Mouse (Mus musculus) lung, postnatal 25 days (tissue): ENCODE measurements around the gene Rgs7.

Experiments
- DNase-seq: peaks from one replicate; pipeline ENCODE4 v3.0.0; 2022; ENCODE audit warnings: low spot score

Rgs7 gene

DNA sequence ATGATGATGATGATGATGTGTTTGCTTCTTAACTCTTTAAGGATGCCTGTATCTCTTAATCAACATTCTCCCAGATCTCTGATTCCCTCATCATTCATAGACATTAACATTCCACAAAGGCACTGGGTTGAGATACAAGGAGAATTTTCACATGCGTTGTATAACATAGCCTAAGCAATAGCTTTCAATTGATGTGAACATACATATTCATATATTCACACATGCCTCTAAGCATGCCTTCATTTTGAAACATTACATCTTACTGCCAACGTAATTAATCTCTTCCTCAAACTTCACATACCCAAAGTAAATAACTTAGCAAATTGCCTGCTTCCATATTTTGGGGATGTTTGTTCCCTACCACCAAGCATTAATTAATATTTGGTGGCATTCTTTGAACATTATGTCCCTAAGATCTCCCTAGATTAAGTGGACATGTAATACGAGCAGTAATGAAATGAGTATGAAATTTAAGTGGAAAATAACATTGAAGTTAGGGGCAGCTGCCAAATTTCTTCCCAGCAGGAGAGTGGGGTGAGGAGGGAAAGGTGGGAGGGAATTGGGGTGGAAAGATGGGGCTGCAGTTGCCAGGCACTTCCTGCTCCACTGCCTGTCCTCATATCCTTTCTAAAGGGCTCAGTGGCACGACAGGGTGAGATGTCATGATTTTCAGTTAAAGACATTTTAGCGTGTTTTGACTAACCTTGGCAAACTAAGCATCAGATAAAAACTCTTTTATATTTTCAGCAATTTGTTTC lies 317.2 kb downstream of the Rgs7 start:
- no peak for DNase-seq

DNA sequence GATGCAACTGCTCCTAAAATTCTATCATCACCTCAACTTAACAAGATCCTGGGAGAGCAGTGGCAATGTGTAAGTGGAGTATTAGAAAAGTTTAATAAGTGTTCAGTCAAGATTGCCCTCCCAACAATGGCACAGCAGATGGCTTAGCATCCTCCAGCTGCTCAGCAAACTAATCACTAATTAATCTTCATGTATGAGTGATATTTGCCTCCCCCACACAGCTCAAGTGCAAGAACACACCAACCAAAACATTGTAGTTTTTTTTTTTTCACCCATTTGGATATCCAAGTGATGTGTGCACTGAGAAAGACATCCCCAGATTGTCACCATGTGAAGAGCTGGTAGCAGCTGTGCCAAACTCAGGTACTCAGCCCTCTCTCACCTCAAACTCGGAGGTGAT lies 336.8 kb downstream of the Rgs7 start:
- DNase-seq: no peak

DNA sequence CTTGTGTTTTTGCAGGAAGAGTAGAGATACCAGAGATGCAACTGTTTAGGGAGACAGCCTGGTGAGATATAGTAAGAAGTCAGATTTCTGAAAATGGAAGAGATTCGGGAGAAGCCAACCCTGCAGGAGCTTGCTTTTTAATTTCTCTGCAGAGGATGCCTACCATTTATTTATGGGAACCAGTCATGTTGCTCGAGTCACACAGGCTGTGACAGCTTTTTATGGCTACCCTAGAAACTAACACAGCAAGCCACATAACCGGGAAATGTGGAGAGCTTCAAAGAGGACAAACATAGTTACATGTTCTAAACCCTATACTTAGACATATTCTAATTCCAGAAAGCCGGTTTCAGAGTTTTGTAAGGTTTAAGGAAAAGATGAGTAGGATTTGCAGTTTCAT lies 349.2 kb downstream of the Rgs7 start:
- DNase-seq: no peak

DNA sequence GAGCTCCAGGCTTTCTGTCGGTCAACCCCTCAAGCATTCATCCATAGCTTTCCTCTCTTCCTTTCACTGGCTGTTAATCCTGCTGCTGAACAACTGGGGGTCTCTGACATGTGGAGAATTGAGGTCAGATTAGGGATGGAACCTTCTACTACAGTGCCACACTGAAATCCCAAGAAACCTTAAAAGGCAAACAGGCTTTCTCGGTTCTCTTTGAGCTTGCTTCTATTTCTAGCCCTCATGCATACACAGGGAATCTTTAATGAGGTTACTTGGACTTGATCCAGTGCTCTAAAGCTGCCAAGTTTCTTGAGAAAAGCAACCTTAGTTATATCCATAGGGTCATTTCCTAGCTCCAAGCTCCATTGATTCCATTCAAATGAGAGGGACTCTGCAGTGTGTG lies 363.8 kb downstream of the Rgs7 start:
- no peak for DNase-seq

DNA sequence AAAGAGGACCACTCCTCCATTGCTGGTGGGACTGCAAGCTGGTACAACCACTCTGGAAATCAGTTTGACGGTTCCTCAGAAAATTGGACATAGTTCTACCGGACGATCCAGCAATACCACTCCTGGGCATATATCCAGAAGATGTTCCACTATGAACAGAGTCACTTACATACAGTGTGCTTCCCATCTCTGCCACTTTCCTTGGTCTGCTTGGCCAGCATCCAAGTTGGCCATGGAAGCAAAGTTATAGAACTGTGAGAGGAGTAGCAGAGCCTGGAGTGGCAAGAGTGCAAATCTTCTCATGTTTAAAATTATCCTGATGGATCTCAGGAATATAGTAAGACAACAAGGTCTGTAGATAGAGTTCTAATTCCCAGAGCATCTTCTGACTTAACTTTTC lies 367.9 kb downstream of the Rgs7 start:
- no peak for DNase-seq

DNA sequence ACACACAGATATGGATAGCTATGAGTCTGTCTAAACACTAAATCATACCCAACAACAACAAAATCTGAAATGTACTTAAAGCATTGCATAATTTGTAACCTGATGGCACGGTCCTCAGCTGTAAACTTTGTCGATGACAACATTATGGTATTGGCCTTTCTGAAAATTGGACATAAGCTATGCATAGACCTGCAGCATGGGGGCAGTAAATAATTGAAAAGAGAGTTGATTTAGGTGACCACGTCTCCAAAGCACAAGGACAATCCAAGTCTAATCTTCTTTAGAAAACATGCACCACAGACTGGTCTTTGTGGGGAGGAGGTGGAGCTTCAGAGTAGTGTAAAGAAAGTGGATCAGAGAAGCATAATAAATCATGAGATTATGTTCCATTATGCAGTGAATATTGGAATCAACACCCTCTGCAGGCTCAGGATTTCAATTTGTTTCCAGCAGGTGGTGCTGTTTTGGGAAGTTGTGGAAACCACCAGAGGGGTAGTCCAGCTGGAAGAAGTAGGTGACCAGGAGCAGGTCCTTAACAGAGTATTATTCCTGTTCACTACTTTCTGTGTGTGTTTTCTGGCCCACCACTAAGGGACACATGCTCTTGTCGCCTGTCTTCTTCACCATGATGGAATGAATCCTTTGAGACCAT lies 373.3 kb downstream of the Rgs7 start:
- DNase-seq: peak; percentile 2

DNA sequence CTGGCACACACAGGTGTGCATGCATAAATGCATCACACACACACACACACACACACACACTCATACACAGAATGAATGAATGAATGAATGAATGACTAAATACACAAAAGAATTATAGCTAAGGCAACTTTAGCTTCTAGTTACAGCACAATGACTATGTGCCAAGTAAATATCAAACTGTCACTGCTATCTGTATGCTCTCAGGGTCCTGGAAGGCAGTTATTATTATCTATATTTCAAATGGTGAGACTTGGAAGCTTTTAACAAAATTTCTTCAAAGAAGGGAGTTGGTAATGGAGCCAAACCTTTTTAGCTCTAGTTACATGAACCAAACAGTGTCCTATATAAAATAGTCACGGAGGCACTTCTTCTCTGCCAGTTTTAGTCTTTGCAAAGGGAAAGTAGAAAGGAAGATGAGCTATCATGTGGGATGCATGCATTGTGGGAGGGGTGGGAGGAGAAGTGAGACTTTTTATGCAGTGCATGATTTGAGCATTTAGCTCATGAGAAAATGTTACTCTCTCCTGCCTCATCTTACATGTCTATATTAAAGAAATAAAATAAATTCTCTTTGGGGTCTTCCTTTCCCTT lies 383.9 kb downstream of the Rgs7 start:
- DNase-seq: no peak

DNA sequence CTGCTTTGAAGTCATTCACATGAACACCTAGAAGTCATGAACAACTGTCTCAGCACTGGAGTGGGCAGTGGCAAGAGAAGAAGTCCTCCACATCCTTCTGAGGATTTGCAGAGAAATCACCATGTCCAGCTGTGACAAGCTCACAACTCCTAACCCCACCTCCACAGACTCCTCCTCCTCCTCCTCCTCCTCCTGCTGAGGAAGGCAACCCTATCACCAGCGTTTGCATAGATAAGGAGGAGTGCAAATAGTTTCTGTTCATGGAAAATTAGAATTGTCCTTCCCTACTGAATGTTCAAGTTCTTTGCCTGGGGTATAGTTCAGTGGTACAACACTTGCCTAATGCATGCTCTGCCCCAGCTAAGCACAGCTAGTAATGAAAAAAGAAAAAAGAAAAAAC lies 386.0 kb downstream of the Rgs7 start:
- no peak for DNase-seq

DNA sequence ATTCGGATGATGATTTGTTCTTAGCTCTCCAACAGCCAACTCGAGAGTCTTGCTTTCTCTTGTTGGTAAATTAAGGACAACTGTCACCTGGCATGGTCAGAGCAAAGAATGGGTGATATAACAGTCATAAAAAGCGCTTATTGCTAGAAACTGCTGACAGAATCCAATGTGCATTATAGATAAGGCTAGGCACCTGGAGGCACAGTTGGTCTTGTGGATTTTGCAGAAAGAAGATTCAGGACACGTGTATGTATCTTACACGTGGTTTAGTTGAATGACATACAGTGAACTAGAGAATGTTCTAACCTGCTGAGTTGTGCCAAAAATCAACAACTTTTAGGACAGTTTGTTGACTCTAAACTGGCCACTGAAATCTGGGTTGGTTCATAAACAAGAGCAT lies 386.9 kb downstream of the Rgs7 start:
- no peak for DNase-seq

DNA sequence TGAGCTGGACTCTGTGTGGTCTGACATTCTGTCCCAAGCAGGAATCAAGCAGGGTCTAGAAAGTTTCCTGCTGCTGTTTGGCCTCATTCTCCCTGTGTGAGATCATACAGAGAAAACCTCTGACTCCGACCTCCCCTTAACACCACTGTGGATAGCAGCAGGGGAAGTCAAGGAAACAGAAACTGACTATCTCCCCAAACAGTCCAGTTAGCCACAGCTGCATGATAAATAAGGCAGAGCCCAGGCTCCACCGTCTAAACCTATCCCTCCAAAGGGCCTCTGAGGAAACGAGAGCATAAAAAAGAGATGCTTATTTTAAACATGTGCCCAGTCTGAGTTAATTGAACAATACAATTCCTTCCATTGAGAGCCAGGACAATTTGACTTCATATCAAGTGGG lies 395.3 kb downstream of the Rgs7 start:
- DNase-seq: no peak

DNA sequence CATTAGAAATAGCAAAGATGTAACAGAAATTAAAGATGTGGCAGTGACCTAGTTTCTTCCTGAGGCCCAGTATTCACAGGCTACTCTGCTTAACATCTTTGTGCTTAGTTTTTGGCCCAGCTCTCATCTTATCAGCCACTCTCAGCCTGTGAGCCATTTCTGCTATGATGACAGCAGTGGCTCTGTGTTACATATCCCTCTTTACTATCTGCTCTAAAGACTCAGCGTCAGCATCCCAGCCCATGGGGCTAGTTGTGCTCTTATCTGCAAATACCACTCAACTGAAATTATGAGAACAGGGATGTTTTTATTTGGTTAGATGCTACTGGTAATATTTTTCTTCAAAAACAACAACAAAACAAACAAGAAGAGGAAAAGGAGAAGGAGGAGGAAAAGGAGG lies 410.2 kb downstream of the Rgs7 start:
- no peak for DNase-seq

DNA sequence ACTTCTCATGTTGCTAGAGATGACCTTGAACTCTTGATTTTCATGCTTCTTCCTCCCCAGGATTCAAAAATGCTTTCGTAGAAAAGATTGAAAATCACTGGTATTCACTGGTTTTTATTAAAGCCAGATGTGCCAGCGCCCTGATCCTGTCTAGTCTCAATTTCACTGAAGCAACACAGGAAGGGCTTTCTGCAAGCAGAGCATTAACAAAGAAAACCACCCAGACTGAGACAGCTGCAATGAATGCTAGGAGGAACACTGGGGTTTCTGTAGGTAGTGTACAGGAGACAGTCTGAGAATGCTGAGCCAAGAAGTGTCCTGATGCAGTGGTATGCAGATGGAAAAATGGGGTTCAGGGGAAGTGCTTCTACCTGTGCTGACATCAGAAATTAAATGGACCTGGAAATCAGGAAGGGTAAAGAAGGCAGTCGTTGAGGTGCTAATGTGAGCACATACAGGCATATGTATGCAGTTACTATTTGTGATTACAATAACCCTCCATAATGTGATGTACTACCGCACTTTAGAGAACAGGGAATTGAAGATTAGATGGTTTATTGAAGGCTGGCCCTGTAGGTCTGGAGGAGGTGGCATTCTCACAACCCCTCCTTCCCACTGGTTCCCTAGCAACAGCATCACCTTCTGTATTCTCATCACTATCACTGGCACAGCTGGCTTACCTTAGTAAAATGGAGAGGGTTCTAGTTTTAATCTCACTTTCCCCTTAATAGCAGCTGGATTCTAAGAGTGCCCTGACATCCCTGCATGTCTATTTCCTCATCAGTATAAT lies 412.3 kb downstream of the Rgs7 start:
- DNase-seq: no peak

DNA sequence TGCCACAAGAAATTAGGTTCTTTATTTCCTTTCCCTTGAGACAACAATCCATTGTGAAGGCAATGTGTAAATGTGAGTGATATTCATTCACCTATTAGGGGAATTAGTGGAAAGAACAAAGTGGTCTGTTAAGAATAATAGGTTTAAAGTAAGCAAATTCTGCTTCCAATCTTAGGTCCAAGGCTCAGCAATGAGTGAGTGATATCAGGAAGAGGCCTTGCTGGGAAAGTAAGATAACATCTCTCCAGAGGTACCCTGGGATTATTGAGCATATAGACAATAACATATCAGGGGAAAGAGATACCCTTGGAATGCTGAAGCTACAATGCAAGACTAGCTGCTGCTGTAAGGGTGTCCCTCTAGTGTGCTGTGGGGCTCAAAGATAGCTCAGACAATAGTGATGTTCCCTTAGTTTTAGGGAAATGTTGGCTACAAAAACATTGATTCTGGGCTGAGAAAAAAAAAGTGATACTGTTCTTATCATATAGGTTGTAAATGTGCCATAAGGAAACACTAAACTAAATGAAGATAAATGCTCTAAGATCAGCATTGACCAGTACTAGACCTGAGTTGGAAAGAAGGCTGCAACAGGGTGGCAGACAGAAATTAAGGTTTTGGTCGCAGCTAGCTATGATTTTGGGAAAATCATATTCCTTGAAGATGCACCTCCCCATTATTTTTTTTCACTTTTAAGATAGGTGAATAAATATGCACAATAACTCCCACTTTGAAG lies 418.6 kb downstream of the Rgs7 start:
- DNase-seq: no peak

DNA sequence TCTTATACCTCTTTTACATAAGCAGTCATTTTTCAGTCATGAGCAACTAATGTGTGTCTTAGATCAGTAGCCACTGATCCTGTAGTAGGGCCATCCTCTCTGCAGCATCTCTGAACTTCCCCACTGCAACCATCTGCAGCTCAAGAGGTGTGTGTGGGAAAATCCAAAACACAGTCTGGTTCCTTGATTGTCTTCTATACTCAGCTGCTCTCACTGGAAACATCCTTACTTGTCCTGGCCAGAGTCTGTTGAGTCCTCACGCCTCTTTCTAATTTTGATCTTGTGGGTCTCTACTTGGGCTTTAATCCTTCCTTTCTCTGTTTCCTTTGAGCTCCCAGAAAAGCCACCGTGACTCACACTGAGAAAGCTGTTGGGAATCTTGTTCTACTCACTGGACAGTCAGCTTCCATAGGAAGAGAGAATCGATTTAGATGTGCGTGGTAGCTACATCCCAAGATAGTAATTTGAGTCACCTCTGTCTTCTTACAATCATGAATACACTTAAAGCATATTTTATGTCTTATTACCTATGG lies 422.5 kb downstream of the Rgs7 start:
- DNase-seq: no peak

DNA sequence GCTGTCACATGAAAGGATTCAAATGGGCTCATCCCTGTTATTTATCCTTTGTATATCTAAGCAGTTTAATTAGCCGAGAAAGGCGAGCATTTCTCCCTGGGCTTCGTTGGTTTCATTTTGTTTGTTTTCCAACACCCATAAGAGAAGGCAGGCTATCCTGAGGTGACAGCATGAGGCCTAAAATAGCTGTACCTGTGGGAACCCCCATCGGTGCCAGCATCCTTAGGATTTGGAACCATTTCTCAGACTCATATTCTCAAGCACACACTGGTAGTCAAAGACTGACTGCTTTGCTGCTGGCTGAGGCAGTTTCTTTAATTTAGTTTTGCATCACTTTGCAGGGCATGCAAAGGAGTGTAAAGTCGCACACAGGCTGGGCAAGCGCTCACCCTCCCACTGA lies 443.2 kb downstream of the Rgs7 start:
- no peak for DNase-seq

DNA sequence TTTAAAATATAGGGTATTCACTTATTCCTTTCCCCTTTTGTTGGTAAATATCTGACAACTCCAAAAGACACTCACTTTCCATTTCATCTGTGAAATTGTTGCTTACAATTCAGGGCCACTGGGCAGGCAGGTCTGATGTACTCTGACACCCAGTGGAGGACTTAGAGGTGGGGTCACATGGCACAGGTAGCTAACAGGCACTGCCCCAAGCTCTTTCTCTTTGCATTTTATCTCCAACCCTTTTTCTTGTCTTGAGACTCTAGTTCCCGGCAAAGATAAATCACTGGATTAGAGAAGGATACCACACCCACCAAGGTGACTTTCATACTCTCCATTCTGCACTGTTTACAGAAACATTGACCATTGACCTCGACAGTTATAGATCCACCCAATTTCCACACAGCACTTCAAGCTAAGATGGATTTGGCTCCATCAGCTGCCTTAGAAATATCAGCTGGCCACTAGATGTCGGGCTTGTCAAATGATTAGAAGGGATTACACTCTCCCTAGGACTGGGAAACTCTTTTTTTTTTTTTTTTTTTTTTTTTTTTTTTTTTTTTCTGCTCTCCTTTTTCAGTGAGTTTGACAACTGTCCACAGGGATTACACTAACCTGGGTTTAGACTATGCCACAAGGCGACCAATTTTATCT lies 451.0 kb downstream of the Rgs7 start:
- DNase-seq: peak; percentile 18

DNA sequence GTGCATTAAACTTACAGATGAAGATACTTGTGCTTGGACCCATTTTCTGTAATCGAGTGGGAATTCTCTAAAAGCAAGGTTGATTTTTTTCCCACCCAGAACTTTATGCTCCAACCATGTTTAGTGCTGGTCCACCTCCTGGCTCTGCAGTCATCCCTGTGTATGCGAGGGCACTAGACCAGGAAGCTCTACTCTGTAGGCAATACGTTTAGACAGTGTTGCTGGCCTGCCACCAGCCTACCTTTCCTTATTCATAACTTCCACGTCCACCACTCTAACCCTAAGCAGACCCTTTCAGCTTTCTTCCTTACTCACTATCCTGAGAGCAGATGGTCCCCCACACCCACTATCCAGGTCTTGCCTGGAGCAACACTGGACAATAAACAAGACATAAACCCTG lies 452.3 kb downstream of the Rgs7 start:
- DNase-seq: no peak

DNA sequence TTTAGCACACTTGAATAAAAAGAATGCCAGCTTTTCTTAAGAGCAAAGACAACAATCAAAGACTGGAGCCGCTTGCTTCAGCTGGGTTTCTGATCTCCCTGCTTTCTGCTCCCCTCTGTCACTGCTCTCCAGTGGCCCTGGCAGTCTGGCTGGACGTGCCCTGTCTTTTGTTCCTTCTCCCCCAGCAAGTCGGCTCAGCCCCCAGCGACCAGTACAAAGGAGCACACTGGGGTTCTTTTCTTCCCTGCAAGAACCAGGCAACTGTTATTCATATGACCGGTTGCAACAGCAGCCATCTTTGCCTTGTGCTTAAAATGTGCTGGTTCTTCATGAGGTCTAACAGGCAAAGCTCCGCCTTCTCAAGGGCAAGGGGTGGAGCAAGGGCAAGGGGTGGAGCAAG lies 452.7 kb downstream of the Rgs7 start:
- DNase-seq: no peak

DNA sequence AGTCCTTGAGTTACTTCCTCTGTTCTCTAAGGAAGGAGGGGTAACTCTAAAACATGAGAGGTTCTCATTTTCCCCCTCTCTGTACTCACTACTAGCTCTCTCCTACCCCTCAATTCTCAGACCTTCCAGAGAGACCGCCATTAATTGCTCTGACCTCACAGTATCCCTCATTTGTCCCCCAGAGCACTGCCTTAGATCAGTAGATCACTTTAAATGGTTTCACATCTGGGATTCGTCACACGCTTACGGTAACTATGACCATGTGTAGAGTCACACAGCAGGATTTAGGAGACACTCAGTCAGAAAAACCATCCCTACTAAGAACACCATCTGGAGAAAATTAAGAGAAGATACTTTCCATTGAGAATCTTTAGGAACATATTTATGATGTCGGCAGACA lies 456.8 kb downstream of the Rgs7 start:
- no peak for DNase-seq

DNA sequence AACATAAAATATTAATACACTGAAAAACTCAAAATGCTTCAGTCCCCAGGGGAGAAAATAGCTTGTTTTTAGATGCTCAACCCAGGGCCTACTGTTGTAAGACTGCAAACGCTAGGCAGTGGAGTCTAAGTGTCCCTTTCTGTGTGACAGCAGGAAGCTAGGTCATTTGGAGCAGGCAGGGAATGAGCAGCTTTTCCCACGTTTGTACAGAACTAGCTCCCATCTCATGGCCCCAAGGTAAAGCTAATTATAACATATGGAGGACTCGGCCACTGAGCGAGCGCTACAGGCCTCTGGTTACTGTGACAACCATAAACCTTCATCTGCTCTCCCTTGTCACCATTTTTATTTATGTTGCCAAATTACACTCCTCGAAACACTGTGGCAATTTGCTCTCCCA lies 460.3 kb downstream of the Rgs7 start:
- DNase-seq: no peak

DNA sequence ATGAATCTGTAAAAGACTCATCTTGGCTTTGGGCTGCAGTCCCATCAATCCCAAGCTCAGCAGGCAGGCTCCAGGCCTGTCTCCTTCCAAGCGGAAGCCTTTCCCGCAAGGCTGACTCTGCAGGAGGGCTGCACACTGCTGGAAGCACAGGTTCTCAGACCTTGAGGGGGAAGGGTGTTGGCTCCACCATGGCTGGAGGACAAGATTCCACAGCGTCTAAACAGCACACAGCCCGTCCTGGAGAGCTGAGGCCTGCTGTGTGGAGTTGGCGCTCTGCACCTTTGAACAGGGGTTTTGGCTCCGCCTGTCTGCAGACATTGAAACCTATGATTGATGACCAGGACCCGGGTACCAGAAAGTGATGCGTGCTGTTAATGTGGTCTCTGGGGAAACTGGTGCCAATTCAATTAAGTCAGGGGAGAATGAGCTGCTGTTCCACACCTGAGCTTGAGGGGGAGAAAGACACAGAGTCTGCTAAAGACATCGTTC lies 463.5 kb downstream of the Rgs7 start:
- DNase-seq: no peak
